ENCODE assay signal across 18 mouse cellular contexts in the genomic region with DNA sequence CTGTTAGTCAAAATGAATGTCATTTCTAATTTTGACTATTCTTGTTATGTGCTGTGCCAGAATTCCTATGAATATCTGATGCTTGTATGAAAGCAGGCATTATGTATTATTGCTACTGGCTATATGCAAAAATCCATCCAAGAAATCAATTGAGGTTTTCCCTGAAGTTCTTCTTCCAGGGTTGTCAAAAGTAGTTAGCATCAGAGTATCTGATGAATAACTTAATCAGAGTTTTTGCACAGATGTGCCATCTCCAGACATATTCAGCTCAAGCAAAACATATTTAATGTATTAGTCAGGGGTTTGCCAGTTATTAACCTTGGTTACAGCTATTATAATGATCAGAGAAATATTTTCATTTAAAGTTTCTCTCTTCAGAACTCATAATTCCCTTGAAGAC.
"Had no signal": no experiment of that assay in that cellular context is flagged by ENCODE, and none has a peak within 500 bp of the region (broad histone marks: within the 10 kb centered on the region; RNA-seq: fewer than 3 reads in every experiment).

No protein-coding gene starts in this region.

- ATAC-seq: liver, embryonic 12.5 days had no signal

- H3K4me3 ChIP-seq: liver, embryonic 12.5 days; midbrain, embryonic 10.5 days; midbrain, embryonic 12.5 days; myocyte; neural tube, embryonic 13.5 days; neural tube, embryonic 15.5 days had no signal

- H3K27ac ChIP-seq: liver, embryonic 12.5 days; liver, embryonic 14.5 days; midbrain, embryonic 10.5 days; midbrain, embryonic 12.5 days; neural tube, embryonic 13.5 days; neural tube, embryonic 15.5 days had no signal

- H3K4me2 ChIP-seq: liver, embryonic 12.5 days; lung, embryonic 14.5 days; midbrain, embryonic 12.5 days; neural tube, embryonic 13.5 days; neural tube, embryonic 15.5 days had no signal

- DNase-seq: lung, adult 18-20 months; lung, embryonic 14.5 days; lung, postnatal 10 days; lung, postnatal 4 days; right cerebral cortex, adult 18-20 months; right cerebral cortex, postnatal 25 days; right cerebral cortex, postnatal 4 days; spleen, adult 18-20 months; thymus, adult 18-20 months; thymus, postnatal 14 days; thymus, postnatal 36 days had no signal

- H3K4me1 ChIP-seq: liver, embryonic 12.5 days; midbrain, embryonic 10.5 days; midbrain, embryonic 12.5 days; neural tube, embryonic 13.5 days; neural tube, embryonic 15.5 days had no signal

- H3K9ac ChIP-seq: liver, embryonic 12.5 days; liver, embryonic 14.5 days; lung, embryonic 14.5 days; midbrain, embryonic 12.5 days; neural tube, embryonic 13.5 days; neural tube, embryonic 15.5 days had no signal

- H3K9me3 ChIP-seq: liver, embryonic 12.5 days; midbrain, embryonic 10.5 days; midbrain, embryonic 12.5 days; neural tube, embryonic 13.5 days; neural tube, embryonic 15.5 days had no signal

- H3K27me3 ChIP-seq: liver, embryonic 12.5 days; midbrain, embryonic 12.5 days; neural tube, embryonic 13.5 days; neural tube, embryonic 15.5 days had no signal

- H3K36me3 ChIP-seq: liver, embryonic 12.5 days; midbrain, embryonic 10.5 days; midbrain, embryonic 12.5 days; neural tube, embryonic 13.5 days; neural tube, embryonic 15.5 days had no signal
